In genomic region chr11:119933819-119934583, GRCm38 (mm10) we compare ENCODE assay signal across 10 mouse cellular contexts. TPM values are rescaled to one million over a fixed set of nuclear protein-coding genes. Genes with fewer than 3 reads are reported as not detected.
A peak's percentile ranks its signal among the peaks of the same experiment; 100 is the strongest.
DNase-seq lines count a peak whose midpoint lies in the region; ATAC-seq and TF ChIP-seq lines count a peak whose summit lies in the region.
"Had no signal": no experiment of that assay in that cellular context is flagged by ENCODE, and none has a peak within 500 bp of the region (broad histone marks: within the 10 kb centered on the region; RNA-seq: fewer than 3 reads in every experiment).

No protein-coding gene starts in this region.

- no peak for TF ChIP-seq CTCF in spleen, adult 2 months (IDR thresholded peaks at IDR 0.05; ENCODE audit: extremely low read depth, insufficient read depth, insufficient read length, insufficient replicate concordance)

- no peaks in the 10 kb centered on the region for H3K36me3 ChIP-seq in spleen, adult 2 months (ENCODE audit: control insufficient read depth, insufficient read depth, low read length)
- peaks cover 35% of the 10 kb centered on the region for H3K36me3 ChIP-seq in megakaryocyte, embryonic 14.5 days (replicated peaks; ENCODE audit: low read length)
- H3K36me3 ChIP-seq: limb, embryonic 13.5 days had no signal

- intact Hi-C loops in heart, postnatal 10 days (cut with DNase I): loop anchor here (2.0 kb wide), 1 partner anchor 23 kb away; no protein-coding TSS in a partner anchor

- no peaks in the 10 kb centered on the region for H3K27me3 ChIP-seq in spleen, adult 2 months (ENCODE audit: control insufficient read depth, insufficient read depth, low read length)
- peaks cover 12% of the 10 kb centered on the region for H3K27me3 ChIP-seq in megakaryocyte, embryonic 14.5 days (replicated peaks)
- H3K27me3 ChIP-seq: limb, embryonic 13.5 days had no signal

- 0 out of 2 replicates have a peak overlapping the region, but pooled peaks have one; percentile 13 for H3K27ac ChIP-seq in spleen, adult 2 months (ENCODE audit: insufficient read depth, low read length)
- H3K27ac ChIP-seq: hindbrain, embryonic 14.5 days had no signal

- ATAC-seq in activated CD4-positive, CD25-positive, alpha-beta regulatory T cell, adult 4 months: peak; percentile 93
- ATAC-seq: midbrain, embryonic 16.5 days had no signal

- peaks cover 5% of the 10 kb centered on the region for H3K9me3 ChIP-seq in megakaryocyte, embryonic 14.5 days

- TF ChIP-seq POLR2A in spleen, adult 2 months (IDR thresholded peaks at IDR 0.05; ENCODE audit: low read depth, low read length): no peak

- H3K4me3 ChIP-seq in spleen, adult 2 months (ENCODE audit: extremely low read depth, insufficient read depth, insufficient read length): no peak overlapping the region
- peak overlapping the region; percentile 64 for H3K4me3 ChIP-seq in megakaryocyte, embryonic 14.5 days (replicated peaks)
- H3K4me3 ChIP-seq: limb, embryonic 13.5 days had no signal

- peaks cover 26% of the 10 kb centered on the region; the same call in 1 of the 2 replicates for H3K4me1 ChIP-seq in spleen, adult 2 months (ENCODE audit: control insufficient read depth, insufficient read depth, insufficient read length)
- H3K4me1 ChIP-seq in megakaryocyte, embryonic 14.5 days: peaks cover 94% of the 10 kb centered on the region

- peak in 1 of 2 experiments; percentile 25 for DNase-seq in spleen, adult 2 months (ENCODE audit: low read depth in 1 of 2, low spot score in 2 of 2)
- DNase-seq in spleen, adult 12 weeks (ENCODE audit: low spot score): no peak
- DNase-seq in thymus, postnatal 4 days: peak; percentile 49
- no peak for DNase-seq in heart, postnatal 10 days
- no peak for DNase-seq in kidney, postnatal 25 days

- 35% methylated on average over 8 of the region's 8 CpGs for WGBS in spleen, adult 2 months

RNA-seq across cellular contexts. Expression of gene Baiap2, which starts 8.6 kb away (rescaled TPM):
- polyA plus RNA-seq in spleen, adult 2 months (2012; rRNA removed): 17.3 and 22.9 TPM in 2 replicates
- 10 to 100 TPM in 1 of 2 experiments, 1 to 10 TPM in 1; 6.9 to 12.0 TPM for polyA plus RNA-seq in activated CD4-positive, CD25-positive, alpha-beta regulatory T cell, adult 4 months (2017; shearing (Covaris generic))
- 37.8 and 62.9 TPM in 2 replicates for polyA plus RNA-seq in megakaryocyte, embryonic 14.5 days (2012; ENCODE audit: insufficient read depth, low replicate concordance)
- 10 to 100 TPM in 1 of 2 experiments, 1 to 10 TPM in 1; 6.9 to 12.7 TPM for total RNA-seq in heart, postnatal 10 days (2021)

RNA-seq across cellular contexts. Expression of gene Chmp6, which starts 20.8 kb away (rescaled TPM):
- polyA plus RNA-seq in spleen, adult 2 months (2012; rRNA removed): 31.2 and 36.6 TPM in 2 replicates
- polyA plus RNA-seq in activated CD4-positive, CD25-positive, alpha-beta regulatory T cell, adult 4 months (2017; shearing (Covaris generic)): 10 to 100 TPM; 46.6 to 52.0 TPM
- 58.8 and 62.5 TPM in 2 replicates for polyA plus RNA-seq in megakaryocyte, embryonic 14.5 days (2012; ENCODE audit: insufficient read depth, low replicate concordance)
- total RNA-seq in heart, postnatal 10 days (2021): 10 to 100 TPM; 36.2 to 36.3 TPM
